Mouse (Mus musculus): Measurements from ENCODE around the gene Fbxl5.

DNA sequence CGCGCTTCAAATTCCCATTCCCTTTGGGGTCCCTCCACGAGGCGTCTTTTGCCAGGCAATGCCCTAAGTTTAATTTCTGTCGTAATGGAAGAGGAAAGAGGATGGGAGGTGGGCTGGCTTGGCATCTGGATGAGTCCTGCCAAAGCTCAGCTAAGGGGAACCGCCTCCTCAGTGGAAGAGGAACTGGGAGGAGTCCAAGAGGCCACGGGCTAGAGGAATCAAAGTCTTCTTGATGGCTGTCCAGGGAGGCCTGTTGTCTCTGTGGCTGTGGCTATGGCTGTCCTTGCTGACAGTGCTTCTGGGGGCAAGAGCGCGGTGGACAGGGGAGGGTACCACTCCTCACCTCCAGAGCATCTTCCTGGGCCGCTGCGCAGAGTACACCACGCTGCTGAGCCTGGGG is 2.7 kb downstream of the Fbxl5 start, which contains the start of gene Bst1:
- TF ChIP-seq CTCF (IDR thresholded peaks at IDR 0.05; ENCODE audit: insufficient read depth, low read length) (no peak), POLR2A (IDR thresholded peaks at IDR 0.05; ENCODE audit: borderline replicate concordance, extremely low read depth, low read depth, low read length) (no peak)

Data from lung, adult 2 months (tissue).